Mouse (Mus musculus): ENCODE data around the gene Fbxo4. TPM values are rescaled to one million over a fixed set of nuclear protein-coding genes. Genes with fewer than 3 reads are reported as not detected.

Gene Fbxo4
- 56.9 to 70.4 TPM (median 70.4 TPM) in 3 replicates for total RNA-seq (2017)

DNA sequence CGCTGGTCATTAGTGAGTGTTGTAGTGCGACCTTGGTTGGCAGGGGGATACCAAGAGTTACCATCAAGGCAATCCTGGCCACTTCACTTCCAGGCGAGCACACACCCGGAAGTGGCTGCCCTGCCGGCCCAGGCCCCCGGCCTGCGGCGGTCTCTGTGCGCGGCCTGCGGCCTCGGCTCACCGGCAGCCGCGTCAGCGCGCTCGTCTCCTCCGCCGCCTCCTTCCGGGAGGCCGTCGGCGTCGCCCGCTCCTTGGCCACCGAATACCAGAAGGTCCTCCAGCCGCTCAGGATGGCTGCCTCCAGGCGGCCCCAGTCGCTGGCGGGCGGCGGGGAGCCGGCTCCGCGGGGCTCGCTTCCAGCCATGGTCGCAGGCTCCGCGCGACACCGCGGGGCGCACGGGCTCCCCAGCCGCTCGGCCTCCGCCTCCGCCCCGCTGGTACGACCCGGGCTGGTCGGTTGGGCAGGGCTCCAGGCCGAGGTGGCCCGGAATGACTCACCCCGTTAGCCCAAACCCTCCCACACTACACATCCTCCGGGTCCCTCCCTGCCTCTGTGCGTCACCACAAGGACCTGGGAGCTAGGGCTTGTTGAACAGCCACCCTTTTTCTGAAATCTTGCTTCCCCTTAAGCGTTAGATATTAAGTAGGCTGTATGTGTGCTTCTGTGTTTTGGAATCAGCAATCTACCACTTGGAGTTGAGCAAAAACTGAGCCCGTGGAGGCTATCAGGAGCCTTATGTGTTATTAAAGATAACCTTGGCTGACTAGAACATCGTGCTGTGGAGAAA lies at the start of gene Fbxo4:
Fbxo4 (minus strand) TSS at position 513 of the 788 bp plus-strand sequence.
- peak; percentile 99 for ATAC-seq (replicated peaks; ENCODE audit: insufficient number of reproducible peaks, low FRiP score, low TSS enrichment, poor library complexity, severe bottlenecking)

DNA sequence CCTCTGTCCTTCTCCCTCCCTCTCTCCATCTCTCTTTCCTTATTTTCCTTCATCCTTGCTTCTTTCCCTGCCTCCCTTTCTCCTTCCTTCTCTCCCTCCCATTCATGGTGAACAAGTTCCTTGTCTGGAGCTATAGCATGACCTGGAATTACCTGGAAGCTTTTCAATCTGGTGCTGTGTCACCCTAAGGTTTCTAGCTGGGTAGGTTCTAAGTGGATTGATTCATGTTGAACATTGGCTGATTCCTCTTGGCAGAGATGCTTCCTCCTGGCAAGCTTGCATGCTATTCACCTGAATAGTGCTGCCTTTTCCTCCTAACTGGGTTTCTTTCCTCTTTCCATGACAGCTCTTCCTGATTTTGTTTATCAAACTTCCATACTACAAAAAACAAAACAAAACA lies 49.6 kb upstream of the Fbxo4 start:
- ATAC-seq (replicated peaks; ENCODE audit: insufficient number of reproducible peaks, low FRiP score, low TSS enrichment, poor library complexity, severe bottlenecking), result no peak

DNA sequence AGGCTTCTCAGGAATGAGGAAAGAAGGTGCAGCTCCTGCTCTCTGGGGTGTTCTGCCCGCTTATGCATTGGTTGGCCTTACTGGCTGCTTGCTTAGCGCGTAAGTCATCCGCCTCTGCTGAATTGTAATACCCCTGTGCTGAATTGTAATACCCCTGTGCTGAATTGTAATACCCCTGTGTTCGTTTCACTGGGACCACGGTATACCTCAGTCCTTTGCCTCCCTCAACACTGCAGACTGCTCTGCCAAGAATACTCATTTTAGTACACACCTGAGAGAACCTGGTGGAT lies 49.0 kb upstream of the Fbxo4 start:
- no peak for ATAC-seq (replicated peaks; ENCODE audit: insufficient number of reproducible peaks, low FRiP score, low TSS enrichment, poor library complexity, severe bottlenecking)

DNA sequence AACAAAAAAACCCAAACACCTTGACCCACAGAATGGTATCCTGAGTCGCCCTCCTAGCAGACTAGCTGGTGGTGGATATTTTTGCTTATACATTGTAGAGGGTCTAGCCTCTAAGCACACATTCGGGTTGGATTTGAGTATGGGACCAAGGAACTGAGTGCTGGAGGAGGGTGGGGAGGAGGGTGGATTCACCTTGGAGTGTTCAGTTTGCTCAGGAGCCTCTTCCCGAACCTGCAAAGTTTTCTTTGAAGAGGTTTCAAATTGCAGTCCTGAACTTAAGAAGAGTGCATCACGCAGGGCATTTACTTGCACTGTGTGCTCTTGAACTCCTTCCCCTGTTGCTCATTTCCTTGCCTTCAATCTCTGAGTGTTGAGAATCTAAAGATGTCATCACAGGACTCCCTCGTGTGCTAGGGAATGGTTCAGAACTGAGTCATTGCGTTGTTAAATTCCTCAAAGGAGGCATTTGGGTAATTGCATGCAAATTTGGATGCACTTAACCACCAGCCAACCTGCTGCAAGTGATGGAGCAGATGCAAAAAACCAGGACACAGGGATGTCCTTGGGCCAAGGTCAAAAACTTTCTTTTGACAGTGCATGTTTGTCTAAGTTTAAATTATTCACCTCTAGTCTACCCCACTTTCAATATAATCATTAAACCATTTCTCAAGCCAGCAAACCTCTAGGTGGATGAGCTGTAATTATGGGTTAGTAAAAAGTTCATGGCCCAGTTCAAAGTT lies 48.5 kb upstream of the Fbxo4 start:
- no peak for ATAC-seq (replicated peaks; ENCODE audit: insufficient number of reproducible peaks, low FRiP score, low TSS enrichment, poor library complexity, severe bottlenecking)

DNA sequence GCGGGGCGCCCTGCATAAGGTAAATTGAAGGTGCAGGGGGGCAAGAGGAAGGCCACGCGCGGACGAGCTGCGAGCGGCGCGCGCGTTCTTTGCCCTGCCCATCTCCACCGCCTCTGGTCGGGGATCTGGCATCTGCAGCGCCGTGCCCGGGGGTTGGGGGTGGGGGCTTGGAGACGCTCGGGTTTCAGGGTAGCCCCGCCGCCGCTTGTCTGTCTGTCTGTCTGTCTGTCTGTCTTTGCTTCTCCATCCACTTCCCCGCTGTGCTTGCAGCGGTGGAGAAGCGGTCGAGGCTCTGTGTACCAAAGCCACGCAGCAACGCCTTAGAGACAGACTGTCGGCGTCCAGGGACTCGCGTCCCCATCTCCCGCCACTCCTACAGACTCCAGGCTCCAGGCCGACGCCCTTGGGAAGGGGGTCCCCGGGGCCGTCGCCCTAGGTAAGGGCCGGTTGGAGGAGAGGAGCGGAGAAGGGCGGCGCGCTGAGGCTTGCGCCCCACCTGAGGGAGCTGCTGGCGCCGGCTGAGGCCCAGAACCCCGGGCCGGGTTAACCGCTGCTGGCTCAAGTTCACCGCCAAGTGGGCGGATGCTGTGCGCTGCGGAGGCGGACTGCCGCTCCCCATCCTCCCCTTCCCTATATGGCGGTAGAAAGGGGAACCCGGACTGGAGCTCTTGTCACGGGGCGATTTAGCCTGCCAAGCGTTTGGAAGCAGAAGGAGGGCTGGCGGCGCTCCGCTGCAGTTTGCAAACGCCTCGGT lies 47.6 kb upstream of the Fbxo4 start:
- ATAC-seq (replicated peaks; ENCODE audit: insufficient number of reproducible peaks, low FRiP score, low TSS enrichment, poor library complexity, severe bottlenecking), result peak; percentile 89

DNA sequence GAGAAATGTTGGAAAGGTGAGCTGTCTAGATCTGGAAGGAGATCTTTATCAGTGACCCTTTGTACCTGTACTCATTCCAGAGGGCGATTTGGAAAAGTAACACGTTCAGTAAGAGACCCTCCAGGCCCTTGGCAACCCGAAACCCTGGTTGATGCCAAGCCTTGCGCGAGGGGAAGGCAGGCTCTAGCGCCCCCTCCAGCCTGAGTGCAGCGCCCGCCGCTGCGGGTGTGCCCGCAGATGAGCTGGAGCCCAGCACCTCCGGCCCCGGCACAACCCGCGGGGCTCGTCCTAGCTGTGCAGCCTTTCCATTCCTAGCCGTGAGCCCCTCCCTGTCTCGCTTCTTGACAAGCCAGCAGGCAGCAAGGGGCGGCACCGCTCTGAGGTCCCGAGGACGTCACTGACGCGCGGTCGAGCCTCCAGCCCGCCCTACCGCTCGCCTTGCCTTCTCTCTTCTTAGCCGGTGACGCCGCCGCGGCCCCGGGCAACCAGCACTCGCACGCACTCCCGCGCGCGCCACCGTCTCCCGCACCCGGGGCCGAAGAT lies 46.9 kb upstream of the Fbxo4 start, which contains the start of gene Oxct1:
Oxct1 (plus strand) TSS at position 153 of the 543 bp plus-strand sequence.
- peak; percentile 89 for ATAC-seq (replicated peaks; ENCODE audit: insufficient number of reproducible peaks, low FRiP score, low TSS enrichment, poor library complexity, severe bottlenecking)

DNA sequence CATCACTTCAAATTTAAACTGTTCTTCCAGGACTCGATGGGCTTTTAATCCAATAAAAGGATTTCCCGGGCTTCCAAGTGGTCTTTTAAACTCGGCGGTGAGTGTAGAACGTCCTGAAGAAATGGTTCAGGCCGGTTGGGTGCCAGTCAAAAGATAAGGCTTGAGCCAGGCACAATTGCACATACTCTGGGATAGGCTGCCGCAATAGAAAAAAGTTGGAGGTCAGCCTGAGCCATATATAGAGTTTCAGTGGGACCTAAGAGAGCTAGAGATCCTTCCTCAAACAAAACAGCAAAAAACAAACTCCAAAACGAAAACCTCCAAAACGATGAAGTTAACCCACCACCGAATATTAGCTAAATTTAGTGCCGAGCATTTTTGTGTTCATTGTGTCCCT lies 46.1 kb upstream of the Fbxo4 start:
- no peak for ATAC-seq (replicated peaks; ENCODE audit: insufficient number of reproducible peaks, low FRiP score, low TSS enrichment, poor library complexity, severe bottlenecking)

DNA sequence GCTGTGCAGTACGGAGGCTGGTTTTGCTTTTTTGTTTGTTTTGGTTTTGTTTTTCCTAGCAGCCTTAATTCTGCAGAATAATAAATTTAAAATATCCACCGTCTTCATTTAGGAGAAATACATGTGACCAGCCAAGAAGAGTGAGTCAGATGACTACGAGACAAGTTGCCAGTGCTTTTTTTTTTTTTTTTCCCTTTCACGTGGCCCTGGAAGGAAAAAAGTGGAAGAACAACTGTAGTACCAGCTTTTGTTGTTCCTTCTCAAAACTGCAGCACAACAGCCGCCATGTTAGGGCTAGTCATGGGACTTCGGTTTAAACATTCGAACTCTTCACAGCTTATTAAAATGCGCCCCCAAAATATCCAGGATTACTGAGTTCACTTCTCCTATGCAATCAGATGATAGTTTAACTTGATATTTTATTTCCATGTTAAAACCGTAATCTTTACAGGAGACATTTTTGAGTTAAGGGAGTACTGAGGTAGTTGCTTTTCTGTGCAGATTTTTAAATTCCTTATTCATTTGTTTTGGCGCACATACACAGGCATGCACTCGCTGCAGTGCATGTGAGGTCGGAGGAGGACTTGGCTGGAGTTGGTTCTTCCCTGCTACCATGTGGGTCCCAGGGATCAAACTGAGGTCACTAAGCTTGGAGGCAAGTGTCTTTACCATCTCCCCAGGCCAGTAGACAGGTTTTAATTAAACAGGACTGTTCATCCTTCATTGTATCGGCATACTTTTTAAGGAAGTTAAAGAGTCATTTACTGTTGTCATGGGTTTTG lies 45.5 kb upstream of the Fbxo4 start:
- no peak for ATAC-seq (replicated peaks; ENCODE audit: insufficient number of reproducible peaks, low FRiP score, low TSS enrichment, poor library complexity, severe bottlenecking)

DNA sequence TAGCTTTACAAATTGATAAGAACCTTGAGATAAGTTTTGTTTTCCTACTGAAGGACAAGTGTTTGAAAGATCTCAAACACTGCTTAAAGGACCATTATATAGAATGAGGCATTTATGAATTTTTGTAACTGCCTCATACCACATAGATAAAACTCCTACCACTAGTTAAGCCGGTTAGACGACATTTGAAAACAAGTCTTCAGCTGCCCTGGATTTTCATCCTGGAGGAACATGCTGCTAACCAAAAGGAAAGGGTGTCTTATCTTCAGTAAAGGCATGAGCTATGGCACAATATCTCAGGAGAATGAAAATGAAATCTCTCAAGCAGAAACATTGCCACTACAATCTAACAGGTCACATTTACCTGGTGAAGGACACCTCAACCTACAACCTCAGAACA lies 44.4 kb upstream of the Fbxo4 start:
- ATAC-seq (replicated peaks; ENCODE audit: insufficient number of reproducible peaks, low FRiP score, low TSS enrichment, poor library complexity, severe bottlenecking), result no peak

DNA sequence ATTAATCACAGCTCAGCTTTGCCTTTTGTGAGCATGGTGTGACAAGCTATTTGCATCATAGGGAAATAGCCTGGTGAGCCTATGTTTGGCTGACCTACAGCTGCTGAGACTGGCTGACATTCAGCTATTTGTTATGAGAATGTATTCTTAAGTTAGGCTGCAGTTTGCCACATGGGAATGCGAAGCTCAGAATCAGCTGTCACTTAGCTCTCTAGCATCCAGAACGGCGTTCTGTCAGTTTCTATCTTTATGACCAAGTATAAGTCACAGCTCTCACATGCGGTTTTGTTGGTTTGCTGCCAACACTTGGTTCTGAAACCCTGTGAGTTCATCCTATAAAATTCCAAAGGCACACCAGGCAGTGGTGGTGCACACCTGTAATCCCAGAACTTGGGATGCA lies 41.3 kb upstream of the Fbxo4 start:
- ATAC-seq (replicated peaks; ENCODE audit: insufficient number of reproducible peaks, low FRiP score, low TSS enrichment, poor library complexity, severe bottlenecking), result no peak

DNA sequence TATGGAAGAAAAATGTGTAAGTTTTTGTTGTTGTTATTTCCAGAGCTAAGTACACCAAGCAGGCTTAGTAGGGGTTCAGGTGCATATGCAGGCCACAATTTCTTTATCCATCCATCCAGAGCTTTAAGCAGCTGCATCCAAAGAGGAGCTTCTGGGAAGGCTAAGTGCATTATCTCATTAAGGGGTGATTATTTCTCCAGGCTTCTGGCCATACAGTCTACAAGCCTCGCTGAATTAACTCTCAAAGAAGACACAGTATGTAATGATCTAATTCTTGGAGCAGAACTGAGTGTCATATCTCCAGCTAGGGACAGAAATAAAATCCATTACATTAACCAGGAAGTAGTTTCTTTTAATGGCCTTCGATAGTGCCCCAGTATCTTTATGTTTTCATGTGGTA lies 34.5 kb upstream of the Fbxo4 start:
- no peak for ATAC-seq (replicated peaks; ENCODE audit: insufficient number of reproducible peaks, low FRiP score, low TSS enrichment, poor library complexity, severe bottlenecking)

DNA sequence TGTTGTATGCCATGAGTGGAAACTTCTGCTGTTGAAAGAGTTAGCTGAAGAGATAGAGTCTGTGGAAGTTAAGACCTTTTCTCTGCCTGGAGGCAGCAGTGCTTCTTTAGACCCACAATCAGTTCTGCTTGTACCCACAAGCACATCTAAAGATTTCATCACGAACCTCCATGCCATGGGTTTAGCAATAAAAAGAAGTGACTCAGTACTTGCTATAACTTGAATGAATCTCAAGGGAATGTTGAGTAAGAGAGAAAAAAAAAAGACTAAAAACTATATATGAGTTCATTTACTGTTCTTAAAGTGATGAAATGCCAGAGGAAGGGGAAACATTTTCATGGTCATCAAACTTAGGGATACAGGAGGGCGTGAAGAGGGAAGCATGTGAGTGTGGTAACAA lies 21.2 kb upstream of the Fbxo4 start:
- ATAC-seq (replicated peaks; ENCODE audit: insufficient number of reproducible peaks, low FRiP score, low TSS enrichment, poor library complexity, severe bottlenecking), result no peak

DNA sequence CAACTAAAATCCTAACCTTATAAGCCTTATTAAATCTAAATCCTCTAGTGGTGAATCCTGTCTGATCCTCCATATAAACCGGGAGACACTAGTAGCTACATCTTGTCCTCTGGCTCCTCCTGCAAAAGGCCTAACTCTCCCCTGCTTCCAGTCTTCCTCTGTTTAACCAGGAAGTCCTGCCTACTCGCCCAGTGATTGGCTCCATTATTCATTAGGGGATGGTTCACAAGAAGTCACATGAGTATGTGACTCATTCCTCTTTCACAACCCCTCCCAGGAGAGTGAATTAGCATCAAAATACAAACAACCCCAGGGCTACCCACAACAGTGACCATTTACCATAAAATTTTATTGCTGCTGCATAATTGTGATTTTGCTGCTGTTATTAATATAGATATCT lies 19.8 kb upstream of the Fbxo4 start:
- no peak for ATAC-seq (replicated peaks; ENCODE audit: insufficient number of reproducible peaks, low FRiP score, low TSS enrichment, poor library complexity, severe bottlenecking)

DNA sequence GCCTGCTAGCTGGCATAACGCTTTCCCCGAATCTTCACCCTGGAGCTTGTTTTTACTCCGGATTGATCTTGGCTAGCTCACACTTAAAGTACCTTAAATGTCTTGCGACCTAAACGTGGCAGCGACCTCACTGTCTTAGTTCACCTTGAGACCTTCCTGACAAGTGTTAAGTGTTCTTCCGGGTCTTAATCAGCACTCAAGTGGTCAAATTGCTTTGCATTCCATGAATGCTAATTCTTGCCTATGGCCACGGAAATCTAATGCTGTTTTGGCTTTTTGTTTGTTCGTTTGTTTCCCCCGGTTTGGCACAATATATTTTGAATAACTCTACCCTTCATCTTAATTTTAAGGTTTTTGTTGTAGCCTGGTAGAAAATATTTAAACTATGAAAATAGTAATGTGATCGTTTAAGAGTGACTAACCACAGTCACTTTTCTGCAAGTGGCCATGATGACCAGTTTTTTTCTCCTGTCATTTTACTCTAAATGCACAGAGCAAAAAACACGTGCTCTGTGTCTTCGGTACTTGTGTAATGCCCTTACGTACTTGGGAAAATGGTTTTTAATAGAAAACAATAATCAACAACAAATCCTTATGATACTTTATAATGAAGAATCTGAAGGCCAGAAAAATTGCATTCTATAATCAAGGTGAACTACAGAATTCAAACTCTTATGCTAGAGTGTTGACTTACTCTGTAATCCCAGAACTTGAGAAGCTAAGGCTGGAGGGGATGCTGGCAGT lies 17.1 kb upstream of the Fbxo4 start:
- ATAC-seq (replicated peaks; ENCODE audit: insufficient number of reproducible peaks, low FRiP score, low TSS enrichment, poor library complexity, severe bottlenecking), result no peak

DNA sequence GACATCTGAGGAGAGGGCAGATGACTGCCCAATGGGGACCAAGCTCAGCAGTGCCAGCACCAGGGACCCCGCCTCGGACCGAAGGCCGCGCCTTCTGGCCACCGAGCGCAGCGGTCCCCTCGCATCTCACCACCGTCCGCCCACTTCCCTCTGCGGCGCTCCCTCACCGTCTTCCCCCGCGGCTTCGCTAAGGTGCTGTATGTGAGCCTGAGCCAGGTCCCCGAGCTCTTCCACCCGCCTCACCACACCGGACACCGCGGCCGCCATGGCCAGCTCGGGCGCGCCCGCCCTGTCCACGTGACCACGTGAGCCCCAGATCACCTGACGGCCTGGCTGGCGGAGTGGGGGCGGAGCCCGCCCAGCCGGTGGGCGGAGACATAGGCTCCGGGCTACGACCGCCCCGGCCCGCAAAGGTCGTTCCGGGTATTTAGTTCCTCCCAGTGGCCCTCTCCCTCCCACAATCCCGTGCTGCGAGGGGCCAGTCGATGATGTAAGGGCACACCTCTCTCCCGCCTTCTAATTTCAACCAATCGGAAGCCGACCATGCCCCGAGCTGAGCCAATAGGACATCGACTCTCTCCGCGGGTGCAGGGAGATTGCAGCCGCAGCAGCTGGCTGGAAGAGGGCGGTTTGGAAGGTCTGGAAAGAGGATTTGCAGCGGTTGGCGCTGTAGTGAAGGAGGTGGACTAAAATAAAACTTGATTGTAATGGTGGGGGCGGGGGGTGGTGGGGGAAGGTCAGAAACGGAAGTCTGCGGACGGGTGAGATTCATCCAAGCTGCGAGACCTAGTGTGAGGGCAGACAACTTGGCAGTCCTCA lies 16.3 kb upstream of the Fbxo4 start, which contains the start of gene AW549877:
AW549877 (minus strand) TSS at position 297 of the 819 bp plus-strand sequence.
- peak; percentile 97 for ATAC-seq (replicated peaks; ENCODE audit: insufficient number of reproducible peaks, low FRiP score, low TSS enrichment, poor library complexity, severe bottlenecking)

DNA sequence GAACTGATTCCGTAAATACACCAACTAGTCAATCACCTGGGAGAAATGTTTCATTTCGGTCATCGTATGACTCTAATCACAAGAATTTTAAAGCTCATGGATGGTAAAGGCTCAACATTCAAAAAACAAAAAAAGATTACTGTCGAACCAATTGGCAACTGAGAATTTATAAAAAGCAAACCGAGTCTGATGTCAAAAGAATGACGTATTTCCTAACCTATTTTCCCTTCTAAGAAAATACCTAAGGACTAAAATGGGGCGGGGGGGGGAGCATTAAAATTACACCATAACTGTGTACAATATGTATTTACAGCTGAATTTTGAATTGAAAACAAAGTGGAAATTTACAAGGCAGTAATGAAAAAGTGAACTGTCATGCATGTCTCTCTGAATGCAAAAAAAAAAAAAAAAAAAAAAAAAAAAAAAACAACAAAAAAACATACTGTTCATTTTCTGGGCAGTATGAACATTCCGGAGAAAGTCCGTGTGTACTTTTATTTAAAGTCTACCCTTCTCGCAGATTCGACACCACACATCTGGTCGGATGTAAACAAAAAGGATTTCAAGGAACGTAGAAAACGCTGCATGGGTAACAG lies 15.6 kb upstream of the Fbxo4 start:
- ATAC-seq (replicated peaks; ENCODE audit: insufficient number of reproducible peaks, low FRiP score, low TSS enrichment, poor library complexity, severe bottlenecking), result no peak

DNA sequence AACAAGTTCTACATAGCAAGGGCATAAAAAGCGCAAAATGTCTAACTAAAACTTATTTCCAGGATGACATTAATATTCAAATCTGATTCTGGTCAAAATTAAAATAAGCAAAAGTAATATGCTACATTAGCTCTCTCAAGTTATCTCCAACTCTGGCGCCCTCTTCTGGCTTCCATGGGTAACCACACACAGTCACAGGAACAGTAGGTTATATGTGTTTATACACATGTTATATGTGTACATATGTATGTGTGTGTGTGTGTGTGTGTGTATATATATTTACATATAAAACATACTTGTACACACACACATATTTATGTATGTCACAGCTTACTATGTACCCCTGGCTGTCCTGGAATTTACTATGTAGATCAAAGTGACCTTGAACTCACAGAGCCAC lies 8.6 kb upstream of the Fbxo4 start:
- peak; percentile 73 for ATAC-seq (replicated peaks; ENCODE audit: insufficient number of reproducible peaks, low FRiP score, low TSS enrichment, poor library complexity, severe bottlenecking)
